Mouse (Mus musculus): ENCODE data around the gene Rxfp4.
A peak's percentile ranks its signal among the peaks of the same experiment; 100 is the strongest.

DNA sequence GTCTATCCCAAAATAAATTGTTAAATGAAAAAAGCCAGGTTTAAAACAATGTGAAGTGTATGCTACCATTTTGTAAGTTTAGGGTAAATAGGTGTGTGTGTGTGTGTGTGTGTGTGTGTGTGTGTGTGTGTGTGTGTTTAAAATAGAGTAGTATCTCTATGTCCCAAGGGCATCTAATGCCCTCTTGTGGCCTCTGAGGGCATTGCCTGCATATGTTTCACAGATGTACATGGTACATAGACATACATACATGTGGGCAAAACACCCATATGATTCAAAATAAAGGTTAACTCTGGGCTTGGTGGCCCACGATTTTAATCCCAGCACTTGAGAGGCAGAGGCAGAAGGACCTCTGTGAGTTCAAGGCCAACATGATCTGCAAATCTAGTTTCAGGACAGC lies 12.3 kb downstream of the Rxfp4 start:
- TF ChIP-seq CTCF (IDR thresholded peaks at IDR 0.05; ENCODE audit: borderline replicate concordance, insufficient read depth, low read length) (0 out of 2 replicates have a peak, but pooled peaks have one; percentile 8), POLR2A (IDR thresholded peaks at IDR 0.05; ENCODE audit: low read depth, low read length) (no peak)

Measured in embryonic fibroblast, embryonic 13.5 days (primary cell).